Mouse (Mus musculus) heart, adult 11 months (tissue): ENCODE measurements around the gene Ppp1r14d.

ENCODE experiments used
- DNase-seq: peaks from one replicate; pipeline ENCODE4 v3.0.0; 2022

The Ppp1r14d gene

GRCm38 (mm10) chr2:119171574-119171973 lies 58.1 kb downstream of the Ppp1r14d start:
- peak; percentile 94 for DNase-seq

DNA sequence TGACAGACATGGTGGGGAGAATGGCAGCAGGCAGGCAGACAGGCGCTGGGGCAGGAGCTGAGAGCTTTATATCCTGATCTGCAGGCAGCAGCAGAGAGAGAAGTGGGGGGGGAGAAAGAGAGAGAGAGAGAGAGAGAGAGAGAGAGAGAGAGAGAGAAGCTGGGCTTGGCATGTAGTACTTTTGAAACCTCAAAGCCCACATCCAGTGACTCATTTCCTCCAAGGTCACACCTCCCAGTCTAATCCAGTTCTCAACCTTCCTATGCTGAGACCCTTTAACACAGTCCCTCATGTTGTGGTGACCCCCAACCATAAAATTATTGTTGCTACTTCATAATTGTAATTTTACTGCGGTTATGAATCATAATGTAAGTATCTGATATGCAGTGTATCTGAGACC lies 59.4 kb downstream of the Ppp1r14d start:
- DNase-seq: no peak
